Mouse (Mus musculus) lung, adult 18-20 months (tissue): ENCODE data around the gene Uevld.
"Not testable (repeated sequence)": the region's sequence is repeated elsewhere in the genome, so short reads cannot be mapped to it uniquely, and the experiment has no call there.

ENCODE experiments used
- DNase-seq, 2 experiments: peaks; one replicate each; pipeline ENCODE4 v3.0.0; 2022; ENCODE audit warnings: mixed read lengths in 2 of 2

The Uevld gene

GRCm38 (mm10) chr7:46957831-46958691, at the start of gene Uevld:
Gene Uevld (minus strand): TSS chr7:46958527.
- DNase-seq: peak; percentile 95 to 97

GRCm38 (mm10) chr7:47007818-47008167, 49.5 kb upstream of the Uevld start:
- DNase-seq: no peak

GRCm38 (mm10) chr7:47007109-47007780, 48.9 kb upstream of the Uevld start:
- peak in 1 of 2 experiments; percentile 10 for DNase-seq

- peak in 1 of 2 experiments; percentile 19 for DNase-seq
These were observed 45.2 kb upstream of the Uevld start for GRCm38 (mm10) chr7:47003411-47004115.

GRCm38 (mm10) chr7:47001900-47002275, 43.6 kb upstream of the Uevld start:
- no peak for DNase-seq

- DNase-seq: no peak
These were observed 43.0 kb upstream of the Uevld start for GRCm38 (mm10) chr7:47001125-47001899.

GRCm38 (mm10) chr7:47000644-47000983, 42.3 kb upstream of the Uevld start:
- DNase-seq: peak in 1 of 2 experiments; percentile 48

GRCm38 (mm10) chr7:46999983-47000643, 41.8 kb upstream of the Uevld start:
- DNase-seq: no peak

- no peak for DNase-seq
These were observed 40.6 kb upstream of the Uevld start for GRCm38 (mm10) chr7:46998942-46999341.

- DNase-seq: no peak
These were observed 39.5 kb upstream of the Uevld start for GRCm38 (mm10) chr7:46997644-46998395.

- no peak for DNase-seq
These were observed 38.7 kb upstream of the Uevld start for GRCm38 (mm10) chr7:46997008-46997407.

- DNase-seq: no peak
These were observed 37.2 kb upstream of the Uevld start for GRCm38 (mm10) chr7:46995558-46995957.

- no peak for DNase-seq
These were observed 34.8 kb upstream of the Uevld start for GRCm38 (mm10) chr7:46993079-46993478.

- not testable (repeated sequence) for DNase-seq
These were observed 31.1 kb upstream of the Uevld start for GRCm38 (mm10) chr7:46989387-46989786.

GRCm38 (mm10) chr7:46987073-46987472, 28.7 kb upstream of the Uevld start:
- DNase-seq: no peak

- peak in 1 of 2 experiments; percentile 31 for DNase-seq
These were observed 28.3 kb upstream of the Uevld start for GRCm38 (mm10) chr7:46986646-46987045.

- peak; percentile 53 to 63 for DNase-seq
These were observed 27.6 kb upstream of the Uevld start for GRCm38 (mm10) chr7:46985718-46986505.

GRCm38 (mm10) chr7:46983280-46983679, 25.0 kb upstream of the Uevld start, which contains the start of gene Gm9999:
Gene Gm9999 (plus strand): TSS chr7:46983580.
- DNase-seq: no peak

- no peak for DNase-seq
These were observed 17.1 kb upstream of the Uevld start for GRCm38 (mm10) chr7:46975456-46975855.

GRCm38 (mm10) chr7:46974648-46975047, 16.3 kb upstream of the Uevld start:
- no peak for DNase-seq
